Mouse (Mus musculus) olfactory bulb, adult 2 months (tissue): ENCODE results near the gene Efcab6. TPM values are rescaled to one million over a fixed set of nuclear protein-coding genes. Genes with fewer than 3 reads are reported as not detected.

Experiments
- H3K27ac ChIP-seq: fragments of 200-500 bp; 2 replicates; pipeline ENCODE4 v1.5.1; 2012; ENCODE audit warnings: low read depth, low read length; ENCODE audit not compliant: insufficient read depth
- H3K4me1 ChIP-seq: fragments of 200-500 bp; 2 replicates; pipeline ENCODE4 v1.6.1; 2012; ENCODE audit warnings: low read length; ENCODE audit not compliant: control insufficient read depth, insufficient read depth
- H3K4me3 ChIP-seq: fragments of 200-500 bp; 2 replicates; pipeline ENCODE4 v1.5.1; 2012; ENCODE audit warnings: mild to moderate bottlenecking, low read depth, low read length, moderate library complexity; ENCODE audit not compliant: insufficient read depth
- CTCF ChIP-seq: fragments of 200-500 bp; IDR thresholded peaks from 2 replicates; pipeline ENCODE4 v1.5.1; 2012; ENCODE audit warnings: low read depth, mild to moderate bottlenecking, low read length, moderate library complexity; ENCODE audit not compliant: insufficient read depth
- POLR2A ChIP-seq: fragments of 200-500 bp; IDR thresholded peaks from 2 replicates; pipeline ENCODE4 v1.6.1; 2012; ENCODE audit warnings: mild to moderate bottlenecking, low read depth, low read length, moderate library complexity; ENCODE audit not compliant: insufficient read depth
- WGBS: fragments of 180-500 bp; shearing (Covaris S2); methylation state at CpG from one replicate; pipeline ENCODE4 v1.1.7; 2018; 5-methylcytosine and 5-hydroxymethylcytosine counted together
- polyA plus RNA-seq: library from polyadenylated mRNA; stranded (reverse); fragments of >200 nt; gene quantifications from 2 replicates; pipeline ENCODE4 v1.2.4, GENCODE M21; 2012; ENCODE audit warnings: low replicate concordance; ENCODE audit not compliant: missing spikeins, insufficient read depth, insufficient read length

The Efcab6 gene
- polyA plus RNA-seq, 1 experiment, result not detected

- H3K4me3 ChIP-seq, result no peak overlapping the region
- no peak for TF ChIP-seq POLR2A
- no peak for TF ChIP-seq CTCF
- 77% methylated on average over 7 of the region's 7 CpGs for WGBS
- H3K4me1 ChIP-seq, result peaks cover 3% of the 10 kb centered on the region
- H3K27ac ChIP-seq, result no peak overlapping the region
These were observed 15.6 kb downstream of the Efcab6 start for GRCm38 (mm10) chr15:84049570-84049969.

- Histone ChIP-seq H3K4me1 (no peaks in the 10 kb centered on the region), H3K27ac (no peak overlapping the region), H3K4me3 (no peak overlapping the region)
- TF ChIP-seq CTCF (no peak), POLR2A (no peak)
- WGBS, result 95% methylated on average over 6 of the region's 6 CpGs
These were observed 19.6 kb downstream of the Efcab6 start for GRCm38 (mm10) chr15:84045562-84045961.

- no peak for TF ChIP-seq CTCF
- TF ChIP-seq POLR2A, result no peak
- H3K4me3 ChIP-seq, result no peak overlapping the region
- WGBS, result 81% methylated on average over 5 of the region's 5 CpGs
- no peak overlapping the region for H3K27ac ChIP-seq
- H3K4me1 ChIP-seq, result no peaks in the 10 kb centered on the region
These were observed 28.1 kb downstream of the Efcab6 start for GRCm38 (mm10) chr15:84037067-84037466.

- no peak overlapping the region for H3K27ac ChIP-seq
- no peak for TF ChIP-seq POLR2A
- no peak for TF ChIP-seq CTCF
- 72% methylated on average over 8 of the region's 8 CpGs for WGBS
These were observed 39.5 kb downstream of the Efcab6 start for GRCm38 (mm10) chr15:84025651-84026050.

GRCm38 (mm10) chr15:84024851-84025250, 40.3 kb downstream of the Efcab6 start:
- no peaks in the 10 kb centered on the region for H3K4me1 ChIP-seq
- no peak for TF ChIP-seq POLR2A
- no peak for TF ChIP-seq CTCF
- no peak overlapping the region for H3K4me3 ChIP-seq
- 79% methylated on average over 6 of the region's 6 CpGs for WGBS
- no peak overlapping the region for H3K27ac ChIP-seq

More at GRCm38 (mm10) chr15:84025651-84026050, 39.5 kb downstream of the Efcab6 start:
- H3K4me1 ChIP-seq, result no peaks in the 10 kb centered on the region
- no peak overlapping the region for H3K4me3 ChIP-seq

GRCm38 (mm10) chr15:84009366-84010083, 55.7 kb downstream of the Efcab6 start:
- Histone ChIP-seq H3K4me1 (no peaks in the 10 kb centered on the region), H3K27ac (no peak overlapping the region), H3K4me3 (no peak overlapping the region)
- WGBS, result 72% methylated on average over 17 of the region's 17 CpGs
- TF ChIP-seq CTCF, result no peak
- TF ChIP-seq POLR2A, result no peak

- Histone ChIP-seq H3K4me3 (no peak overlapping the region), H3K4me1 (no peaks in the 10 kb centered on the region), H3K27ac (no peak overlapping the region)
- TF ChIP-seq POLR2A (no peak), CTCF (no peak)
- 62% methylated on average over 14 of the region's 14 CpGs for WGBS
These were observed 60.9 kb downstream of the Efcab6 start for GRCm38 (mm10) chr15:84004306-84004705.

- Histone ChIP-seq H3K4me1 (peaks cover 15% of the 10 kb centered on the region), H3K27ac (no peak overlapping the region), H3K4me3 (no peak overlapping the region)
- TF ChIP-seq POLR2A (no peak), CTCF (no peak)
- WGBS, result 70% methylated on average over 3 of the region's 3 CpGs
These were observed 66.1 kb downstream of the Efcab6 start for GRCm38 (mm10) chr15:83999071-83999470.

GRCm38 (mm10) chr15:83998586-83998985, 66.6 kb downstream of the Efcab6 start:
- H3K4me1 ChIP-seq, result peaks cover 15% of the 10 kb centered on the region
- 47% methylated on average over 7 of the region's 7 CpGs for WGBS
- no peak overlapping the region for H3K27ac ChIP-seq
- H3K4me3 ChIP-seq, result no peak overlapping the region
- TF ChIP-seq POLR2A (no peak), CTCF (no peak)

- TF ChIP-seq CTCF, result no peak
- TF ChIP-seq POLR2A, result no peak
- no peak overlapping the region for H3K4me3 ChIP-seq
- WGBS, result 8% methylated on average over 19 of the region's 19 CpGs
- H3K4me1 ChIP-seq, result peaks cover 15% of the 10 kb centered on the region
- H3K27ac ChIP-seq, result no peak overlapping the region
These were observed 67.1 kb downstream of the Efcab6 start for GRCm38 (mm10) chr15:83998115-83998514.
